Mouse (Mus musculus) intestine, embryonic 16.5 days (tissue): Measurements from ENCODE around the gene Olfr66. TPM values are rescaled to one million over a fixed set of nuclear protein-coding genes. Genes with fewer than 3 reads are reported as not detected.
A peak's percentile ranks its signal among the peaks of the same experiment; 100 is the strongest.

Experiments
- ATAC-seq: fragments of 200-750 bp; cut with Nextera tagmentation; 2 replicates; pipeline ENCODE4 v1.8.0; 2017; ENCODE audit warnings: moderate TSS enrichment, moderate library complexity
- H3K27ac ChIP-seq: fragments of 300-500 bp; sonication (generic); 2 replicates; pipeline ENCODE4 v1.5.1; 2014; ENCODE audit warnings: mild to moderate bottlenecking, low read length
- H3K27me3 ChIP-seq: fragments of 300-500 bp; sonication (generic); replicated peaks from 2 replicates; pipeline ENCODE4 v1.6.1; 2014; ENCODE audit warnings: low read length, control low read depth, mixed read lengths; ENCODE audit not compliant: control insufficient read depth, insufficient read depth
- H3K36me3 ChIP-seq: fragments of 300-500 bp; sonication (generic); 2 replicates; pipeline ENCODE4 v1.6.1; 2014; ENCODE audit warnings: low read length, control low read depth; ENCODE audit not compliant: control insufficient read depth, insufficient read depth
- H3K4me1 ChIP-seq: fragments of 300-500 bp; sonication (generic); 2 replicates; pipeline ENCODE4 v1.6.1; 2014; ENCODE audit warnings: low read length, control low read depth, mixed read lengths; ENCODE audit not compliant: control insufficient read depth, insufficient read depth
- H3K4me2 ChIP-seq: fragments of 300-500 bp; sonication (generic); 2 replicates; pipeline ENCODE4 v1.6.1; 2014; ENCODE audit warnings: low read depth, low read length, control low read depth
- H3K4me3 ChIP-seq: fragments of 300-500 bp; sonication (generic); 2 replicates; pipeline ENCODE4 v1.5.1; 2014; ENCODE audit warnings: mild to moderate bottlenecking, low read length
- H3K9ac ChIP-seq: fragments of 300-500 bp; sonication (generic); 2 replicates; pipeline ENCODE4 v1.6.1; 2014; ENCODE audit warnings: low read depth, low read length
- H3K9me3 ChIP-seq: fragments of 300-500 bp; sonication (generic); 2 replicates; pipeline ENCODE4 v1.6.1; 2016; ENCODE audit warnings: low read length, control low read depth; ENCODE audit not compliant: control insufficient read depth
- WGBS: fragments of 180-500 bp; shearing (Covaris S2); extraction: QIAGEN DNeasy Blood & Tissue Kit; methylation state at CpG from one replicate; pipeline ENCODE4 v1.1.7; 2014; 5-methylcytosine and 5-hydroxymethylcytosine counted together
- polyA plus RNA-seq: library from polyadenylated mRNA; unstranded; fragments of >200 nt; fragmentation: Nextera tagmentation; extraction: Ambion mirVana; gene quantifications from 2 replicates; pipeline ENCODE4 v1.2.1, GENCODE M21; 2015

The Olfr66 gene
- polyA plus RNA-seq: not detected in 2 replicates

DNA sequence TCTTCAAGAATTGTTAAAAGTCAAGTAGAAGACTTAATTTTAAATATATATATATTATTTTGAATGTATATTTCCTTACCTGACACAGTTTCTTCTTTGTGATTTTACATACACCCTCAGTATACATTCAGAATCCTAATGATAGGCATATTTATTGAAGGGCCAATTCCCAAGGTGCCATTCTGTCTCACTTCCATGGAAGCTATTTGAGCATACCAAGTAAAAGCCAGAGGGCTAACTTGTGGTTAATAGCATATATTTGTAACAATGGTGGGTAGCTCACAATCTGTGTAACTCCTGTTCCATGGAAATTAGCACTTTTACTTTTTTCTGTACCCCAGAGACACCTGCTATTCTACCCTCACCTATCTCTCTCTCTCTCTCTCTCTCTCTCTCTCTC is at the start of gene Olfr66:
TSS of gene Olfr66 (minus strand) at position 101 of the 400 bp plus-strand sequence.
- ATAC-seq: no peak
- H3K36me3 ChIP-seq: no peaks in the 10 kb centered on the region
- H3K27me3 ChIP-seq: no peaks in the 10 kb centered on the region
- H3K4me1 ChIP-seq: no peaks in the 10 kb centered on the region
- no peak within 1 kb of the TSS for H3K4me3 ChIP-seq
- H3K4me2 ChIP-seq: no peak within 1 kb of the TSS
- H3K9me3 ChIP-seq: no peaks in the 10 kb centered on the region
- no peak within 1 kb of the TSS for H3K27ac ChIP-seq
- H3K9ac ChIP-seq: no peak within 1 kb of the TSS

DNA sequence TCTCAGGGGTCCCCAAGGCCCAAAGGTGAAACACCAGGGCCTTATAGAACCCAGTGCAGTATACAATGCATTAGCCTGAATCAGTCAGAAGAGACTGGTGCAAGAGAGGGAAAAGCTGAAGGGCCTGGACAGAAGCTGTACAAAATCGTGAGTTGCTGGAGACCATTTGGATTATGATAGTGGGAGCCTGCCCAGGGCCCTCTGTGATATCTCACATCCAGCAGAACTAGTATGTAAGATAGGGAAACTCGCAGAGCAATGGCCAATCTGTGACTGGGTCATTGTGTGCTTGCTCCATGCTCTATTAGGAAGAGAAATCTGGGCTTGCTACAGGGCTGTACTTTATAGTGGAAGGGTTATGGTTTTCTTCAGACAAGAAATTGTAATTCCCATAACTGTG is 48.2 kb upstream of the Olfr66 start, which contains the start of gene Olfr632:
TSS of gene Olfr632 (plus strand) at position 84 of the 400 bp plus-strand sequence.
- 66% methylated on average over 2 of the region's 2 CpGs for WGBS
- Histone ChIP-seq H3K4me2 (no peak within 1 kb of the TSS), H3K36me3 (no peaks in the 10 kb centered on the region), H3K4me3 (no peak within 1 kb of the TSS), H3K27me3 (no peaks in the 10 kb centered on the region), H3K9me3 (no peaks in the 10 kb centered on the region), H3K9ac (no peak within 1 kb of the TSS), H3K4me1 (no peaks in the 10 kb centered on the region), H3K27ac (no peak within 1 kb of the TSS)
- ATAC-seq: no peak

DNA sequence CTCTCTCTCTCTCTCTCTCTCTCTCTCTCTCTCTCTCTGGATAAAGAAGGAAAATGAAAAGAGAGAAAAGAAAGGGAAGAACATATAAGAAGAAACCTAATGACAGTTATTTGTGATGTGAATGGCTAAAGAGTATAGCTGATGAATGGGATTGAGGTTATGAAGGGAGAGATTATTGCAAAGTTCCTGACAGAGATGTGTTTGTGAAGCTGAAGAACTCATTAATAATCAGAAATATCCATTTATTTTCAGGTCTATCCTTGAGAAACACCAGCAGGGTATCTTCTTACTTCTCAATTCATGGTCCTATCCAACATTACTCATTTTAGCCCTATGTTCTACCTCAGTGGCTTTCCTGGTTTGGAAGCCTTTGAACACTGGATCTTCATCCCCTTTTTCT is 42.5 kb upstream of the Olfr66 start, which contains the start of gene Olfr631:
TSS of gene Olfr631 (plus strand) at position 301 of the 400 bp plus-strand sequence.
- Histone ChIP-seq H3K27me3 (no peaks in the 10 kb centered on the region), H3K9ac (no peak within 1 kb of the TSS), H3K4me1 (no peaks in the 10 kb centered on the region), H3K4me3 (no peak within 1 kb of the TSS), H3K9me3 (no peaks in the 10 kb centered on the region), H3K36me3 (no peaks in the 10 kb centered on the region), H3K4me2 (no peak within 1 kb of the TSS), H3K27ac (no peak within 1 kb of the TSS)
- ATAC-seq: no peak

DNA sequence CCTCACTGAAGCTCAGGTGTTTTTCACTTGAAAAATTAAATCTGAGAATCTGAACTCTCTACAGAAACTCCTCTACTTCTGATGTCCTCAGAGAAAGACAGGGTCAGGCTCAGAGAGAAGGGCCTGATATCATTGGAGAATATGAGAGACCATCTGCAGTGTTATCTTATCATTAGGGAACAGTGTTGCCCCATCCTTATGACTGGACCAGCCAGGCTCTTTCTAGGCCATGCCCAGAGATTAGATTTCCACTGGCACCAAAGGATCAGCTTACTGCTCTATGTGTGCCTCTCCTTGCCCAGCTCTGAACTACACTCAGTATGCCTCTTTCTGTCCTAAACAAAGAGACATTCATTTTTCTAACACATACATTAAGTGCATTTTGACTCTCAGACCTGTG is 29.3 kb upstream of the Olfr66 start:
- H3K4me2 ChIP-seq: no peak overlapping the region
- no peaks in the 10 kb centered on the region for H3K27me3 ChIP-seq
- H3K9me3 ChIP-seq: no peaks in the 10 kb centered on the region
- H3K9ac ChIP-seq: no peak overlapping the region
- no peak overlapping the region for H3K27ac ChIP-seq
- no peaks in the 10 kb centered on the region for H3K4me1 ChIP-seq
- peak; percentile 71 for ATAC-seq
- no peaks in the 10 kb centered on the region for H3K36me3 ChIP-seq
- H3K4me3 ChIP-seq: no peak overlapping the region

DNA sequence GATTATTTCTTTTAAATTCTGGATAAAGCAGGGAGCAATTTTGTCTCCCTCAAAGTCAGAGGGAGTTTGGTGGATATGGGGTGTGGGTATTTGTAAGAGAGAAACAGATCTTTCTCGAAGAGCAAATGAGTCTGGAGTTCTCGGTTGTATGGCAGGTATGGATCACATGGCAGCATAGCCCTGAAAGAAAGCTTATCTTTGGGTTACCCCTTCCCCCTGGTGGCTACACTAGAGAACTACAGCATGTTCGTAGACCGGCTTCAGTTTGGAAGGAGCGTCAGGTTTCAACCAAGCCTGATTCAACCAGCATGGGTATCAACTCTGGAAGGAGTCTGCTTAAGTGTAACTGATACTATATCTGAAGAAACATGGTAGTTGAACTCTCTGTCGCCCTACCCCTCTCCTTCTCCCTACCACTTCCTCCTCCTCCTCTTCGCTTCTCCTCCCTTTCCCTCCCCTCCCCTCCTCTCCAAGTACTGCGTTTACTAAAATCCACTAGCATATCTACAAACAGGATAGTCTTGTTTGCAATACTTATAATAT is 27.0 kb upstream of the Olfr66 start:
- Histone ChIP-seq H3K9me3 (no peaks in the 10 kb centered on the region), H3K27ac (no peak overlapping the region), H3K36me3 (no peaks in the 10 kb centered on the region), H3K4me2 (no peak overlapping the region), H3K4me3 (no peak overlapping the region), H3K9ac (no peak overlapping the region), H3K27me3 (no peaks in the 10 kb centered on the region), H3K4me1 (no peaks in the 10 kb centered on the region)
- 52% methylated on average over 8 of the region's 8 CpGs for WGBS
- no peak for ATAC-seq

DNA sequence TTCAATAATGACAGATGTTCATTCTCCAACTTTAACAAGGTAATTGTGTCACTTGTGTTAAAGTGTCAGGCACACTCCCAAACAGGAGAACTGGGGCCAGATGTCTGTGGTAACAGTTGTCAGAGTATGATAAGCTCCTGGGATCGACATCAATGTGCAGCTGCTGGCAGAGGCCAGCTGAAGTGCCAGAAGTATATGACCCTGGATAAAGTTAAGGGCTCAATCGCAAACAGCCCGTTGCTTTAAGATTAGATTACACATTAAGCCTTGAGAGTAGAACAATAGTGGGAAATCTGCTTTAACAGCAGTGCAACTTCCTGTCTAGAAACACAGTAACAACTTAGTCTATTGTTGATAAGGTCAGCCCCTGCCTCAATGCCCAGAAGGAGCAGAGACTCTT is 24.0 kb upstream of the Olfr66 start:
- Histone ChIP-seq H3K27ac (no peak overlapping the region), H3K4me2 (no peak overlapping the region), H3K36me3 (no peaks in the 10 kb centered on the region), H3K9me3 (no peaks in the 10 kb centered on the region), H3K9ac (no peak overlapping the region), H3K4me1 (no peaks in the 10 kb centered on the region), H3K4me3 (no peak overlapping the region), H3K27me3 (no peaks in the 10 kb centered on the region)
- 29% methylated on average over 3 of the region's 3 CpGs for WGBS
- peak; percentile 98 for ATAC-seq

DNA sequence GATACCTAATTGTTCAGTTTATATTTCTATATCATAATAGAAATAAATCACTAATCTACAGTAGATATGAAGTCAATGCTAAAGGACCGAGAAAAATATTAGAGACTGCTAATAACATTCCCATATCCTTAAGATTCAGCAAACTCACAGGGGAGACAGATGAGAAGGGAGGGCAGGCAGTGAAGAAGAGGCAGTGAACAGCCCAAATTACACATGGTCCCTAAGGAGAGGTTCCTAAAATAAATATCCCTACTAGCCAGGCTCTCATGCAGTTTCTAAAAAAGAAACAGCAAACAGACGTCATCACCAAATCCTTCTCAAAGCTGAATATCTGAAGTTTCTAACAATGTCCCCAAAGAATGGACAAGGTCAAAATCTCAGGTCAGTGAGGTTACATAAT is 17.1 kb upstream of the Olfr66 start, which contains the start of gene Olfr65:
TSS of gene Olfr65 (plus strand) at position 301 of the 400 bp plus-strand sequence.
- no peaks in the 10 kb centered on the region for H3K9me3 ChIP-seq
- H3K9ac ChIP-seq: no peak within 1 kb of the TSS
- H3K4me1 ChIP-seq: no peaks in the 10 kb centered on the region
- no peak within 1 kb of the TSS for H3K4me2 ChIP-seq
- no peak for ATAC-seq
- no peaks in the 10 kb centered on the region for H3K27me3 ChIP-seq
- 83% methylated on average over 2 of the region's 2 CpGs for WGBS
- no peak within 1 kb of the TSS for H3K27ac ChIP-seq
- H3K4me3 ChIP-seq: no peak within 1 kb of the TSS
- no peaks in the 10 kb centered on the region for H3K36me3 ChIP-seq

DNA sequence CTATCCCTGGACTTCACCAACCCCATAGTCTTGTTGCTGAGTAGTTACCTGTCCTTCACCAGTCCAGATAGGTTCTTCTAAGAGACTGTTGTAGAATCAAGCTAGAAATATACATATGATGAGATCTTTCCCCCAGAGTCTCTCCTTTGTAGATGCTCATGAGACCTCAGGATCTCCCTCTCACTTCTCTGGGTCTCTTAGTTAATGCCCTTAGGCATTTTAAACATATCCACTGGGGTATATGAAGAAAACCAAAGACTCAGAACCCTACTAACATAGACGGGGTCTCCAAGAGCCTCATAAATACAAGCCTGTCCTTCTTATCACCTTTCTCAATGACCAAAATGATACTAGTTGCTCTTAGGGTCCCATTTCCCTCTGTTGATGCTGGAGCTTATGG is 8.3 kb upstream of the Olfr66 start, which contains the start of gene Olfr64:
TSS of gene Olfr64 (minus strand) at position 101 of the 400 bp plus-strand sequence.
- Histone ChIP-seq H3K27me3 (no peaks in the 10 kb centered on the region), H3K27ac (no peak within 1 kb of the TSS), H3K4me3 (no peak within 1 kb of the TSS), H3K4me2 (no peak within 1 kb of the TSS), H3K9me3 (no peaks in the 10 kb centered on the region), H3K36me3 (no peaks in the 10 kb centered on the region), H3K4me1 (no peaks in the 10 kb centered on the region), H3K9ac (no peak within 1 kb of the TSS)
- no peak for ATAC-seq
- 71% methylated on average over 1 of the region's 1 CpGs for WGBS

DNA sequence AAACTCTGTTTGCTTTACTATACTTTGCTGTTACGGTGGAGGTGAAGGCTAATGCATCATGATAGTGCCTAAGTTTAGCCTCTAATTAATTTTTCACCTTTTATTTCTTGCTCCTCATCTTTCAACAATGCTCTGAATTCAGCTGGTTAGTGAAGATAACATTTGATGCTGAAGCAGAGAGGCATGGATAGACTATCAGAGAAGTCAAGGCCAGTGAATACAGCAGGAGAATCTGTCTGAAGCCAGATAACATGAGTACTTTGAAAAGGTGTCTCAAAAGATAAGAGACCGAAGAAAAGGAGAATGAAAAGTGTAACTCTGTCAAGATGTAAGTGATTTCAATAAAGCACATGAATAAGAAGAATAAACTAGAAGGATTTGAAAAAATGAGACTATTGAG is 9.0 kb downstream of the Olfr66 start:
- no peaks in the 10 kb centered on the region for H3K9me3 ChIP-seq
- no peak overlapping the region for H3K9ac ChIP-seq
- H3K36me3 ChIP-seq: no peaks in the 10 kb centered on the region
- no peaks in the 10 kb centered on the region for H3K27me3 ChIP-seq
- WGBS: 81% methylated on average over 2 of the region's 2 CpGs
- no peak overlapping the region for H3K4me2 ChIP-seq
- no peaks in the 10 kb centered on the region for H3K4me1 ChIP-seq
- peak; percentile 50; the same call in 1 of the 2 replicates for ATAC-seq
- H3K27ac ChIP-seq: no peak overlapping the region
- H3K4me3 ChIP-seq: no peak overlapping the region

DNA sequence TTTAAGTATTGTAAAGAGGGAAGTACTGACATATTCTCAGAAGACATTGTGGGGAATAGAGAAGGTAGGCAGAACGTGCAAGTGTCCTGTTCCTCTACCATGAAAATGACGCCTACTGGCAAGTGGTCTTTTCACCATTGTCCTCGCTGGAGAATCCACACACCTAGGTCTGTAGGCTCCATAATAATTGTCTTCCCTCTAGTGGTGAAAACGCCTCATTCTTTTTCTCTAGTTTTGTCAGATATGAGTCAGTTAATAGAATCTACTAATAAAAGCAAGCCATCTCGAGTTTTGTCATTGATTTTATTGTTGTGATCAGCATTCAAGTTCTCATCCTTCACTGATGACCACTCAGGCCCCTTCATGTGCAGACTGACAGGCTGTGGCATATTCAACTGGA is 11.6 kb downstream of the Olfr66 start:
- no peaks in the 10 kb centered on the region for H3K9me3 ChIP-seq
- H3K9ac ChIP-seq: no peak overlapping the region
- no peak overlapping the region for H3K4me2 ChIP-seq
- H3K4me1 ChIP-seq: no peaks in the 10 kb centered on the region
- H3K4me3 ChIP-seq: no peak overlapping the region
- no peaks in the 10 kb centered on the region for H3K27me3 ChIP-seq
- H3K36me3 ChIP-seq: no peaks in the 10 kb centered on the region
- H3K27ac ChIP-seq: no peak overlapping the region
- WGBS: 45% methylated on average over 5 of the region's 5 CpGs
- no peak for ATAC-seq
